Mouse (Mus musculus): Measurements from ENCODE around the gene Fat4. TPM values are rescaled to one million over a fixed set of nuclear protein-coding genes. Genes with fewer than 3 reads are reported as not detected.
A peak's percentile ranks its signal among the peaks of the same experiment; 100 is the strongest.

Gene Fat4
- polyA plus RNA-seq, 1 experiment: 1.6 TPM

- Histone ChIP-seq H3K27ac (ENCODE audit: insufficient read depth, low read depth, low read length) (no peak overlapping the region), H3K27me3 (replicated peaks; ENCODE audit: control insufficient read depth, insufficient read depth, low read length) (no peaks in the 10 kb centered on the region), H3K4me1 (ENCODE audit: control insufficient read depth, insufficient read depth, low read length) (no peaks in the 10 kb centered on the region), H3K36me3 (ENCODE audit: control insufficient read depth, insufficient read depth, low read length) (no peaks in the 10 kb centered on the region), H3K4me3 (ENCODE audit: insufficient read depth, low read depth, low read length) (no peak overlapping the region)
- no peak for TF ChIP-seq CTCF (conservative IDR thresholded peaks at IDR 0.05; ENCODE audit: insufficient read depth, insufficient read length, low read depth, low read length)
- TF ChIP-seq POLR2A (IDR thresholded peaks at IDR 0.05; ENCODE audit: low read depth, low read length): no peak
- 70% methylated on average over 3 of the region's 3 CpGs for WGBS
- no peak for DNase-seq
Observed at GRCm38 (mm10) chr3:38906832-38907231, 20.1 kb downstream of the Fat4 start.

DNA sequence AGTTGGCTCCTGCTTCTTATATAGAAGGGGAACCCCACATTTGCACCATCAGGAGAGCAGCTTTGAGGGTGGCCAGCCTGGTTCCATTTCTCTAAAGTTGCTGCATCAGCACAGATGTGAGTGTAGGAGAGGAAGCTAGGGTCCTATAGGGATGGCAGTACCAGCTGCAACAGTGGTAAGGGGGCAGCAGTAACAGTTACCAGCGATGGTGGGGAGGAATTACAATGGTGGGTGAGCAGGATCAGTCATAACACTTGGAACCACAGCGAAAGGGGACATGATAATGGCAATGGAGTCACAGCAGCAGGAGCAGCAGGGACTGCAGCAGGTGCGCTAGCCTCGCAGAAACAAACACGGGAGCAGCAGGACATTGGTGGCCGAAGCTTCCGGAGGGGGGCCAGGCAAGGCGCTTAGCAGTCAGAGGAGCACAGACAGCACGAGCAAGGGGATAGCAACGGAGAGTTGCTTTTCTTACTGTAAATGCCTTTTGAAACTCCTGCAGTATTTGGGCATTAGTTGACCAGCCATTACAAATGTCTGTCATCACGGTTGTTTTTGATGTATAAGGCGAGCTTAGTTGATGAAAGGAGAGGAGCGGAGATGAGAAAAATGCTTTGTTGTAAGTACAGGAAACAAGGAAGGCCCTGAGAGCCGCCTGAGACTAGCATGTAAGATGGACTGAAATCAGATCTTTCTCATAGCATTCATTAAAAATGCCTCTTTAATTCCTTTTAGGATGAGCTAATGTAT, 21.1 kb downstream of the Fat4 start:
- Histone ChIP-seq H3K4me3 (ENCODE audit: insufficient read depth, low read depth, low read length) (no peak overlapping the region), H3K27ac (ENCODE audit: insufficient read depth, low read depth, low read length) (no peak overlapping the region), H3K27me3 (replicated peaks; ENCODE audit: control insufficient read depth, insufficient read depth, low read length) (no peaks in the 10 kb centered on the region), H3K36me3 (ENCODE audit: control insufficient read depth, insufficient read depth, low read length) (no peaks in the 10 kb centered on the region), H3K4me1 (ENCODE audit: control insufficient read depth, insufficient read depth, low read length) (no peaks in the 10 kb centered on the region)
- WGBS: 53% methylated on average over 14 of the region's 14 CpGs
- TF ChIP-seq CTCF (conservative IDR thresholded peaks at IDR 0.05; ENCODE audit: insufficient read depth, insufficient read length, low read depth, low read length): no peak
- no peak for TF ChIP-seq POLR2A (IDR thresholded peaks at IDR 0.05; ENCODE audit: low read depth, low read length)
- no peak for DNase-seq

DNA sequence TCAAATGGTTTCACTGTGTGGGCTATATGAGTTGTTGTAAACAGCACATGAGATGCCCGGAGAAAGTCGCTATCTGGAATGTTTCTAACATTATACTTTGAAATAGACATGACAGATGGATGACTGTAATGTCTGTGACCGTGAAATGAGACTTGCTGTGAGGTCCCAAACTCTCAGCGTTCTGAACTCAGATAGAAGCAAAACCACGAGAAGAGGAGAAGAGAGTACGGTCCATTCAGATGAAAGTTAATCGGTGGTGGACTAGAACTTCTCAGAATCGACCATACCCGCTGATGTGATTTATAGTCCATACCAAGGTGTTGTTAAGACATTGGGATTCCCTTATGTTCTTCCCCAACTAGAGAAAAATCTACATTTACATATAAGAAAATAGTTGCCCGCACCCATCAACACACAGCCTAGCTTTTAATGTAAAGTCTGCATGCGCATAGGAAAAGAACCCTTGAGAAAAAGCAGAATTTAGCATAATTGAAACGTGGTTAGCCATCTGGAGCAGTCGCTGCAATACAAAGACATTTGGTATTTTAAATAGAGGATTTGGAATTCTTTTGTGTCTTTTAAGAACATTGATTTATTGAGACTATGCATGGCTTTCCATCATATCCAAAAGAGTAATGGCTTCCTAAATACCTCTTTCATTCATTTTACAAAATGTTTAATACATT, 21.8 kb downstream of the Fat4 start:
- Histone ChIP-seq H3K36me3 (ENCODE audit: control insufficient read depth, insufficient read depth, low read length) (no peaks in the 10 kb centered on the region), H3K27me3 (replicated peaks; ENCODE audit: control insufficient read depth, insufficient read depth, low read length) (no peaks in the 10 kb centered on the region), H3K4me1 (ENCODE audit: control insufficient read depth, insufficient read depth, low read length) (no peaks in the 10 kb centered on the region), H3K27ac (ENCODE audit: insufficient read depth, low read depth, low read length) (no peak overlapping the region), H3K4me3 (ENCODE audit: insufficient read depth, low read depth, low read length) (no peak overlapping the region)
- WGBS: 80% methylated on average over 13 of the region's 13 CpGs
- no peak for DNase-seq
- TF ChIP-seq POLR2A (IDR thresholded peaks at IDR 0.05; ENCODE audit: low read depth, low read length): no peak
- no peak for TF ChIP-seq CTCF (conservative IDR thresholded peaks at IDR 0.05; ENCODE audit: insufficient read depth, insufficient read length, low read depth, low read length)

GRCm38 (mm10) chr3:38912768-38913487, 26.2 kb downstream of the Fat4 start:
- 59% methylated on average over 5 of the region's 5 CpGs for WGBS
- DNase-seq: no peak

GRCm38 (mm10) chr3:38913488-38914105, 26.9 kb downstream of the Fat4 start:
- Histone ChIP-seq H3K27me3 (replicated peaks; ENCODE audit: control insufficient read depth, insufficient read depth, low read length) (no peaks in the 10 kb centered on the region), H3K4me1 (ENCODE audit: control insufficient read depth, insufficient read depth, low read length) (no peaks in the 10 kb centered on the region)

More at GRCm38 (mm10) chr3:38912768-38913487, 26.2 kb downstream of the Fat4 start:
- H3K36me3 ChIP-seq (ENCODE audit: control insufficient read depth, insufficient read depth, low read length): no peaks in the 10 kb centered on the region
- H3K27ac ChIP-seq (ENCODE audit: insufficient read depth, low read depth, low read length): no peak overlapping the region
- H3K4me3 ChIP-seq (ENCODE audit: insufficient read depth, low read depth, low read length): no peak overlapping the region
- TF ChIP-seq POLR2A (IDR thresholded peaks at IDR 0.05; ENCODE audit: low read depth, low read length): no peak
- no peaks in the 10 kb centered on the region for H3K27me3 ChIP-seq (replicated peaks; ENCODE audit: control insufficient read depth, insufficient read depth, low read length)
- H3K4me1 ChIP-seq (ENCODE audit: control insufficient read depth, insufficient read depth, low read length): no peaks in the 10 kb centered on the region

DNA sequence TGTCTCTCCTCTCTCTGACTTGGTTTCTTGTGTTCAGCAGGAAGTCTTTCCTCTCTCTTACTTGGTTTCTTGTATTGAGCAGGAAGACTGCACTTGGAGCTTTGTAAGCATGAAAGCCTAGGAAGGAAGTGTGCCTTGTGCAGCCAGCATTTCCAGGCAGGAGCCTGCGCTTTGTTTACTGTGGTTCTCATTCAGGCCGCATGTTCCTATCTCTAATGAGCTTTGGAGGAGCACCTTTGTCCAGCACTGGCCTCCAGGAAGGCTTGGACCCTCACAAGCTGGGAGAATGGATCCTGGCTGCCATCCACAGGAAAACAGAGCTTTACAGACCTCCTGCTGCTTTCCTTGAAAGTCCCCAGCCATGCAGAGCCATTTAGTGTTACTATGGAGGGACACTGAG, 32.2 kb downstream of the Fat4 start:
- Histone ChIP-seq H3K36me3 (ENCODE audit: control insufficient read depth, insufficient read depth, low read length) (no peaks in the 10 kb centered on the region), H3K4me1 (ENCODE audit: control insufficient read depth, insufficient read depth, low read length) (no peaks in the 10 kb centered on the region), H3K4me3 (ENCODE audit: insufficient read depth, low read depth, low read length) (no peak overlapping the region), H3K27ac (ENCODE audit: insufficient read depth, low read depth, low read length) (no peak overlapping the region), H3K27me3 (replicated peaks; ENCODE audit: control insufficient read depth, insufficient read depth, low read length) (no peaks in the 10 kb centered on the region)
- TF ChIP-seq POLR2A (IDR thresholded peaks at IDR 0.05; ENCODE audit: low read depth, low read length) (no peak), CTCF (conservative IDR thresholded peaks at IDR 0.05; ENCODE audit: insufficient read depth, insufficient read length, low read depth, low read length) (no peak)
- peak; percentile 10 for DNase-seq
- WGBS: 71% methylated on average over 2 of the region's 2 CpGs

More at GRCm38 (mm10) chr3:38913488-38914105, 26.9 kb downstream of the Fat4 start:
- no peak overlapping the region for H3K27ac ChIP-seq (ENCODE audit: insufficient read depth, low read depth, low read length)
- DNase-seq: no peak
- 32% methylated on average over 11 of the region's 11 CpGs for WGBS
- no peak for TF ChIP-seq POLR2A (IDR thresholded peaks at IDR 0.05; ENCODE audit: low read depth, low read length)
- TF ChIP-seq CTCF (conservative IDR thresholded peaks at IDR 0.05; ENCODE audit: insufficient read depth, insufficient read length, low read depth, low read length): no peak
- H3K36me3 ChIP-seq (ENCODE audit: control insufficient read depth, insufficient read depth, low read length): no peaks in the 10 kb centered on the region
- no peak overlapping the region for H3K4me3 ChIP-seq (ENCODE audit: insufficient read depth, low read depth, low read length)
